Mouse (Mus musculus) frontal cortex, postnatal 36 days (tissue): ENCODE measurements around the gene Gm732.

Source experiments
- DNase-seq, 2 experiments: peaks; one replicate each; pipeline ENCODE4 v3.0.0; 2022; ENCODE audit warnings: low spot score in 2 of 2

Gene Gm732

DNA sequence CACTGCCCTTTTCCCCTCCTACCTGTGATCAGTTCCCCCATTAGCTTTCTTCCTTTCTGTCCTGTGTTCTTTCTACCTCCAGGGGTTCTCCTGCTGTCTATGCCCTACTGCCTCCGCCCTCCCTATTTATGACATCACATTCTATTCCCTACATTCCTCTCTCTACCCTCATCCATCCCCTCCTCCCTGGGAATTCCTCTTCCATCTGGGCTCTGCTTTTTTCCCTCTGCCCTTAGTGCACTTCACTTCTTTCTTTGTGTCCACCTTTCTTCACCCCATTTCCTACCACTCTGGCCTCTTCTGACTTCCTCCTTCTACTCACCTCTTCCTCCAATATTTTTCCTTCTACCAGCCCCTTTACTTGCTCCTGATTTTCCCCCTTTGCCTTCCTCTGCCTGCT, at the start of gene Gm732:
Gene Gm732, minus strand, starts transcription at position 101 of the 400 bp plus-strand sequence.
- DNase-seq, result no peak
